ENCODE assay signal across 9 mouse cellular contexts in genomic region chrX:99820790-99821395, GRCm38 (mm10). TPM values are rescaled to one million over a fixed set of nuclear protein-coding genes. Genes with fewer than 3 reads are reported as not detected.
A peak's percentile ranks its signal among the peaks of the same experiment; 100 is the strongest.
DNase-seq lines count a peak whose midpoint lies in the region; ATAC-seq and TF ChIP-seq lines count a peak whose summit lies in the region.
"Had no signal": no experiment of that assay in that cellular context is flagged by ENCODE, and none has a peak within 500 bp of the region (broad histone marks: within the 10 kb centered on the region; RNA-seq: fewer than 3 reads in every experiment).

Gene Tmem28 (plus strand): TSS chrX:99821021.

- no peaks in the 10 kb centered on the region for H3K4me1 ChIP-seq in lung, embryonic 15.5 days
- H3K4me1 ChIP-seq in forebrain, postnatal 0 days (ENCODE audit: insufficient read depth), result no peaks in the 10 kb centered on the region
- H3K4me1 ChIP-seq in limb, embryonic 15.5 days, result peaks cover 7% of the 10 kb centered on the region
- H3K4me1 ChIP-seq in stomach, embryonic 16.5 days (ENCODE audit: control insufficient read depth, insufficient read depth, low read length), result no peaks in the 10 kb centered on the region; the same call in 1 of the 2 replicates

- peaks cover 78% of the 10 kb centered on the region for H3K27me3 ChIP-seq in lung, embryonic 15.5 days
- no peaks in the 10 kb centered on the region for H3K27me3 ChIP-seq in forebrain, postnatal 0 days (ENCODE audit: insufficient read depth, low read length)
- H3K27me3 ChIP-seq in limb, embryonic 15.5 days, result peaks cover 71% of the 10 kb centered on the region
- H3K27me3 ChIP-seq in stomach, embryonic 16.5 days (ENCODE audit: control insufficient read depth, insufficient read depth, low read length), result peaks cover 32% of the 10 kb centered on the region

- H3K27ac ChIP-seq in lung, embryonic 15.5 days, result no peak within 1 kb of the TSS
- peak within 1 kb of the TSS; percentile 75 for H3K27ac ChIP-seq in forebrain, postnatal 0 days (ENCODE audit: low read depth, low read length)
- H3K27ac ChIP-seq in limb, embryonic 15.5 days, result no peak within 1 kb of the TSS
- no peak within 1 kb of the TSS for H3K27ac ChIP-seq in stomach, embryonic 16.5 days (ENCODE audit: low read length)

- peak; percentile 21 for DNase-seq in embryo, embryonic 11 days
- no peak for DNase-seq in embryo, embryonic 10 days (ENCODE audit: low spot score)
- DNase-seq in lung, postnatal 36 days, result no peak
- peak; percentile 15 for DNase-seq in forebrain, postnatal 0 days
- no peak for DNase-seq in ovary, postnatal 36 days (ENCODE audit: low spot score)

- no peak within 1 kb of the TSS for H3K9ac ChIP-seq in lung, embryonic 15.5 days
- H3K9ac ChIP-seq in forebrain, postnatal 0 days, result peak within 1 kb of the TSS; percentile 47
- no peak within 1 kb of the TSS for H3K9ac ChIP-seq in limb, embryonic 15.5 days
- H3K9ac ChIP-seq in stomach, embryonic 16.5 days (ENCODE audit: low read length), result no peak within 1 kb of the TSS

- ATAC-seq in lung, embryonic 15.5 days (ENCODE audit: borderline replicate concordance, extremely low read depth, low FRiP score, low TSS enrichment), result no peak
- ATAC-seq in forebrain, postnatal 0 days, result peak; percentile 2; the same call in 1 of the 2 replicates
- no peak for ATAC-seq in limb, embryonic 15.5 days (ENCODE audit: insufficient number of reproducible peaks, low FRiP score, low TSS enrichment, low read depth)
- no peak for ATAC-seq in stomach, embryonic 16.5 days (ENCODE audit: insufficient read depth, low FRiP score)

- H3K4me2 ChIP-seq in lung, embryonic 15.5 days, result peak within 1 kb of the TSS; percentile 78
- peak within 1 kb of the TSS; percentile 64 for H3K4me2 ChIP-seq in forebrain, postnatal 0 days (ENCODE audit: low read depth)
- H3K4me2 ChIP-seq in limb, embryonic 15.5 days, result peak within 1 kb of the TSS; percentile 80
- H3K4me2 ChIP-seq in stomach, embryonic 16.5 days (ENCODE audit: low read depth, low read length), result peak within 1 kb of the TSS; percentile 60

- H3K4me3 ChIP-seq in lung, embryonic 15.5 days, result peak within 1 kb of the TSS; percentile 44
- H3K4me3 ChIP-seq in forebrain, postnatal 0 days (ENCODE audit: low read depth, low read length), result peak within 1 kb of the TSS; percentile 50
- peak within 1 kb of the TSS; percentile 51 for H3K4me3 ChIP-seq in limb, embryonic 15.5 days
- H3K4me3 ChIP-seq in stomach, embryonic 16.5 days (replicated peaks; ENCODE audit: low read length), result peak within 1 kb of the TSS; percentile 51

- TF ChIP-seq CTCF in forebrain, postnatal 0 days (IDR thresholded peaks at IDR 0.05; ENCODE audit: low read depth), result no peak

- H3K9me3 ChIP-seq in lung, embryonic 15.5 days, result no peaks in the 10 kb centered on the region
- no peaks in the 10 kb centered on the region for H3K9me3 ChIP-seq in forebrain, postnatal 0 days (ENCODE audit: low read length)
- no peaks in the 10 kb centered on the region for H3K9me3 ChIP-seq in limb, embryonic 15.5 days
- no peaks in the 10 kb centered on the region; the same call in 1 of the 2 replicates for H3K9me3 ChIP-seq in stomach, embryonic 16.5 days (replicated peaks; ENCODE audit: control insufficient read depth, low read length)

- H3K36me3 ChIP-seq in lung, embryonic 15.5 days, result no peaks in the 10 kb centered on the region
- H3K36me3 ChIP-seq in forebrain, postnatal 0 days (ENCODE audit: insufficient read depth), result no peaks in the 10 kb centered on the region
- H3K36me3 ChIP-seq in limb, embryonic 15.5 days, result no peaks in the 10 kb centered on the region
- no peaks in the 10 kb centered on the region for H3K36me3 ChIP-seq in stomach, embryonic 16.5 days (ENCODE audit: control insufficient read depth, insufficient read depth, low read length)

- 22% methylated on average over 34 of the region's 82 CpGs for WGBS in lung, embryonic 15.5 days
- 30% methylated on average over 55 of the region's 82 CpGs for WGBS in forebrain, postnatal 0 days
- 39% methylated on average over 59 of the region's 82 CpGs for WGBS in limb, embryonic 15.5 days
- WGBS in stomach, embryonic 16.5 days, result 14% methylated on average over 52 of the region's 82 CpGs

RNA-seq across cellular contexts. Expression of gene Tmem28, which starts in this region (rescaled TPM):
- polyA plus RNA-seq in lung, embryonic 15.5 days (2015; fragmentation: Nextera tagmentation; extraction: Ambion mirVana), result not detected in 2 replicates
- 9.2 and 12.0 TPM in 2 replicates for total RNA-seq in forebrain, postnatal 0 days (2014; rRNA removed)
- polyA plus RNA-seq in forebrain, postnatal 0 days (2015; fragmentation: Nextera tagmentation; extraction: Ambion mirVana), result 1.4 and 1.6 TPM in 2 replicates
- polyA plus RNA-seq in limb, embryonic 15.5 days (2015; fragmentation: Nextera tagmentation; extraction: Ambion mirVana), result 0.19 and 0.36 TPM in 2 replicates
- 0.11 and 0.15 TPM in 2 replicates for polyA plus RNA-seq in stomach, embryonic 16.5 days (2015; fragmentation: Nextera tagmentation; extraction: Ambion mirVana)
- polyA plus RNA-seq: C2C12 had no signal

Comparison
In these comparisons a context has a peak if more than half of its experiments do, and no peak if none do; other contexts are left out.
1. DNase-seq: peak in embryo, embryonic 11 days (single experiment) and forebrain, postnatal 0 days (single experiment); none in embryo, embryonic 10 days (single experiment), lung, postnatal 36 days (single experiment) and ovary, postnatal 36 days (single experiment).
2. Peak in every context shown above with its lines, with median percentiles within 50 percentile points of each other: H3K4me2 ChIP-seq and H3K4me3 ChIP-seq.